Mouse (Mus musculus) embryo, embryonic 11 days (tissue): ENCODE results near the gene Lrtm2.

Source experiments
- DNase-seq: peaks from one replicate; pipeline ENCODE4 v3.0.0-alpha.2; 2015

Lrtm2 gene

GRCm38 (mm10) chr6:119333831-119334230 lies 3.3 kb upstream of the Lrtm2 start:
- DNase-seq, result no peak

- DNase-seq, result peak; percentile 48
Measured at GRCm38 (mm10) chr6:119333202-119333601, 2.6 kb upstream of the Lrtm2 start.

GRCm38 (mm10) chr6:119332111-119332510 lies 1.5 kb upstream of the Lrtm2 start:
- no peak for DNase-seq

- DNase-seq, result no peak
Measured at GRCm38 (mm10) chr6:119329936-119330335, 630 bp downstream of the Lrtm2 start.

- DNase-seq, result peak; percentile 61
Measured at GRCm38 (mm10) chr6:119329215-119329714, 1.3 kb downstream of the Lrtm2 start.

GRCm38 (mm10) chr6:119328521-119329115 lies 1.9 kb downstream of the Lrtm2 start:
- no peak for DNase-seq

- no peak for DNase-seq
Measured at GRCm38 (mm10) chr6:119326541-119326940, 4.0 kb downstream of the Lrtm2 start.

GRCm38 (mm10) chr6:119325978-119326377 lies 4.6 kb downstream of the Lrtm2 start:
- no peak for DNase-seq

- DNase-seq, result no peak
Measured at GRCm38 (mm10) chr6:119324776-119325175, 5.8 kb downstream of the Lrtm2 start.

- no peak for DNase-seq
Measured at GRCm38 (mm10) chr6:119321752-119322151, 8.8 kb downstream of the Lrtm2 start.

GRCm38 (mm10) chr6:119320481-119320880 lies 10.1 kb downstream of the Lrtm2 start:
- peak; percentile 76 for DNase-seq

- no peak for DNase-seq
Measured at GRCm38 (mm10) chr6:119319358-119319757, 11.2 kb downstream of the Lrtm2 start.

GRCm38 (mm10) chr6:119318732-119319131 lies 11.8 kb downstream of the Lrtm2 start:
- DNase-seq, result no peak

GRCm38 (mm10) chr6:119314751-119315476 lies 15.7 kb downstream of the Lrtm2 start:
- no peak for DNase-seq

GRCm38 (mm10) chr6:119313588-119314375 lies 16.8 kb downstream of the Lrtm2 start:
- no peak for DNase-seq

- no peak for DNase-seq
Measured at GRCm38 (mm10) chr6:119313096-119313495, 17.5 kb downstream of the Lrtm2 start.

- no peak for DNase-seq
Measured at GRCm38 (mm10) chr6:119312381-119312780, 18.2 kb downstream of the Lrtm2 start.

- DNase-seq, result no peak
Measured at GRCm38 (mm10) chr6:119310176-119310575, 20.4 kb downstream of the Lrtm2 start.

GRCm38 (mm10) chr6:119307867-119308413 lies 22.6 kb downstream of the Lrtm2 start:
- DNase-seq, result no peak

GRCm38 (mm10) chr6:119303331-119303730 lies 27.2 kb downstream of the Lrtm2 start:
- no peak for DNase-seq

- no peak for DNase-seq
Measured at GRCm38 (mm10) chr6:119301310-119301709, 29.3 kb downstream of the Lrtm2 start.

GRCm38 (mm10) chr6:119280761-119281160 lies 49.8 kb downstream of the Lrtm2 start:
- no peak for DNase-seq

GRCm38 (mm10) chr6:119276713-119277112 lies 53.9 kb downstream of the Lrtm2 start:
- DNase-seq, result no peak
